Mouse (Mus musculus): ENCODE results near the gene Zgpat. TPM values are rescaled to one million over a fixed set of nuclear protein-coding genes. Genes with fewer than 3 reads are reported as not detected.

The Zgpat gene
- polyA plus RNA-seq, 1 experiment: 30.8 TPM

DNA sequence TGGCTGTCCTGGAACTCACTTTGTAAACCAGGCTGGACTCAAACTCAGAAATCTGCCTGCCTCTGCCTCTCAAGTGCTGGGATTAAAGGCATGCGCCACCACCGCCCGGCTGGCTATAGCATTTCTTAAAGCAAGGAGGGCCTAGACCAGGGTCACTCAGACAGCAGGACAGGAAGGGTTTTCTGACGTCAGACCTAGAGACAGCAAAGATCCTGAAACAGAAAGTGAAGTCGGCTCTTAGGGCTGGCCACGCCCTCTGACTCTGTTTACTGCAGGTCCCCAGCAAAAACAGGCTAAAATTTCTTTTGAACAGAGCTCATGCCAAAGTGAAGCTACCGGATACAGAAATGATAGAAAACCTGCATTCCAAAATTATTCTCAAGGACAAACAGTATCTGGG lies 44.9 kb downstream of the Zgpat start:
- Histone ChIP-seq H3K4me3 (replicated peaks; ENCODE audit: control insufficient read depth, low read depth, low read length) (no peak overlapping the region), H3K27ac (ENCODE audit: control insufficient read depth, insufficient read depth, low read depth, low read length, poor library complexity) (no peak overlapping the region), H3K4me1 (ENCODE audit: control insufficient read depth, insufficient read depth, low read length) (no peaks in the 10 kb centered on the region)
- TF ChIP-seq POLR2A (IDR thresholded peaks at IDR 0.05; ENCODE audit: borderline replicate concordance, control insufficient read depth, low read depth, low read length) (no peak), CTCF (IDR thresholded peaks at IDR 0.05; ENCODE audit: control insufficient read depth, insufficient read depth, low read length) (no peak)
- WGBS: 73% methylated on average over 7 of the region's 7 CpGs

DNA sequence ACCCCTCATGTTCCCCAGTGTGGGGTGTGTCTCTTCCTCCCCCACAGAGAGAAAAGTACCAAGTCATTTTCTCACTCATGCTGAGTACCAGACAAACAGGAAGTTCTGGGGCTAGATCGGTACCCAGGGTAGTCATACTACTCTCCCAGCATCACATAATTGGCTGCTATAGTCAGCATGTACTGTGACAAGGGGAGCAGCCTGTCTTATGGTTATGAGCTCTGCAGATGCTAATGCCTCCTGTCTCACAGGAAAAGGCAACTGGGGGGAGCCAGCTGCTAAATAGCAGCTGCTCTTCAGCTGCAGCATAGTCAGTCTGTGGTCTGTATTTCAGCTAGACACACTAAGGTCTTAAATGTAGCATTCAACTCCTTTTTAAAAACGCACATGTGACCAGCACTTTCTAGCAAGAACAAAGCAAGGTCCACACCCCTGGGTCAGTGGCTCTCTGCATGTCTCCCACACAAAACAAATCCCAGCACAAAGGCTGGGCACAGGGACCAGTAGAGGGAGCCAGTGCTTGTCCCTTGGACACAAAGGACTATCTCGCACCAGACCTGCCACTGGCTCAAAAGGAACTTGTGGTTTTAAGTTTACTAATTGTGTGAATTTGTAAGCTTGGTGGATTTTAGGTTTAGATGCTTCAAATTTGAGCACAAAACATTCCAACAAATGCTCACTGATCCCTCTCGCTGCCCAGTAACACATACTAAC lies 46.2 kb downstream of the Zgpat start:
- no peaks in the 10 kb centered on the region for H3K4me1 ChIP-seq (ENCODE audit: control insufficient read depth, insufficient read depth, low read length)
- H3K27ac ChIP-seq (ENCODE audit: control insufficient read depth, insufficient read depth, low read depth, low read length, poor library complexity): no peak overlapping the region
- peak; percentile 81 for TF ChIP-seq CTCF (IDR thresholded peaks at IDR 0.05; ENCODE audit: control insufficient read depth, insufficient read depth, low read length)
- no peak for TF ChIP-seq POLR2A (IDR thresholded peaks at IDR 0.05; ENCODE audit: borderline replicate concordance, control insufficient read depth, low read depth, low read length)
- 11% methylated on average over 4 of the region's 4 CpGs for WGBS
- no peak overlapping the region for H3K4me3 ChIP-seq (replicated peaks; ENCODE audit: control insufficient read depth, low read depth, low read length)

DNA sequence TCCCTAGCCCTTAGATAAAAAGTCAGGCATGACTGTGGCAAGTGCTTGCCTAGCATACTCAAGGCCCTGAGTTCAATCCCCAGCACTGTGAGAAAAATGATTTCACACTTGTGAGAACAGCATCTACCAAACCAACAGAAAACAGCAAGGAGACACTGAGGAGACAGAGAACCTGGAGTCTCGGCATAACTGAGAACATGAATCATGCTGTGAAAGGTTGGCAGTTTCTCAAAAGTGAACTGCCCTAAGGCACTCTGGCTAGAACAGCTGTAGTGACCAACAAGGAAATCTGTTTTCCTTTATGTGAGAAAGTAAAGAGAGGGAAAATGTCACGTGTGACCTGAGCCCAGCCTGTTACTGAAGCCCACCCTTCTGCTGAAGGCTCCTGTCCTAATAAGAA lies 48.4 kb downstream of the Zgpat start:
- no peak overlapping the region for H3K27ac ChIP-seq (ENCODE audit: control insufficient read depth, insufficient read depth, low read depth, low read length, poor library complexity)
- no peaks in the 10 kb centered on the region for H3K4me1 ChIP-seq (ENCODE audit: control insufficient read depth, insufficient read depth, low read length)
- H3K4me3 ChIP-seq (replicated peaks; ENCODE audit: control insufficient read depth, low read depth, low read length): no peak overlapping the region
- no peak for TF ChIP-seq POLR2A (IDR thresholded peaks at IDR 0.05; ENCODE audit: borderline replicate concordance, control insufficient read depth, low read depth, low read length)
- TF ChIP-seq CTCF (IDR thresholded peaks at IDR 0.05; ENCODE audit: control insufficient read depth, insufficient read depth, low read length): no peak
- WGBS: 63% methylated on average over 2 of the region's 2 CpGs

DNA sequence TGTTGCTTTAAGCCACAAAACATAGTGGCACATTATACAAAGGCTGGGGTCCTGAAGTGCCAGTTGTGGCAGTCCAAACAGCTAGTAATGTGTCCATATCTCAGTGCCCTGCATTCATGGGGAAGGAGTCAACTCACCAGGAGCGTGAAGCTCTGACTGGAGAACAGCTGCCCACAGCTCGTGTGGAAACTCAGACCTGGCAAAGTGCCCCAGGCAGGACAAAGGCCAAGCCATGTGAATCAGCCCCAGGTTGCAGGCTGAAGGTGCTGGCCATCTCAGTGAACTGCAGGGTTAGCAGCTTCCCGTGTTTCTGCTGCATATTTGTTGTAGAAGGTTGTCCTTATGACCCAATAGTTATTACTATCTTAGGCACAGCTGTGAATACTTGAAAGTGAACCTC lies 51.2 kb downstream of the Zgpat start:
- Histone ChIP-seq H3K27ac (ENCODE audit: control insufficient read depth, insufficient read depth, low read depth, low read length, poor library complexity) (no peak overlapping the region), H3K4me1 (ENCODE audit: control insufficient read depth, insufficient read depth, low read length) (peaks cover 1% of the 10 kb centered on the region; the same call in 1 of the 2 replicates), H3K4me3 (replicated peaks; ENCODE audit: control insufficient read depth, low read depth, low read length) (no peak overlapping the region)
- TF ChIP-seq CTCF (IDR thresholded peaks at IDR 0.05; ENCODE audit: control insufficient read depth, insufficient read depth, low read length): no peak
- no peak for TF ChIP-seq POLR2A (IDR thresholded peaks at IDR 0.05; ENCODE audit: borderline replicate concordance, control insufficient read depth, low read depth, low read length)
- 33% methylated on average over 3 of the region's 3 CpGs for WGBS

DNA sequence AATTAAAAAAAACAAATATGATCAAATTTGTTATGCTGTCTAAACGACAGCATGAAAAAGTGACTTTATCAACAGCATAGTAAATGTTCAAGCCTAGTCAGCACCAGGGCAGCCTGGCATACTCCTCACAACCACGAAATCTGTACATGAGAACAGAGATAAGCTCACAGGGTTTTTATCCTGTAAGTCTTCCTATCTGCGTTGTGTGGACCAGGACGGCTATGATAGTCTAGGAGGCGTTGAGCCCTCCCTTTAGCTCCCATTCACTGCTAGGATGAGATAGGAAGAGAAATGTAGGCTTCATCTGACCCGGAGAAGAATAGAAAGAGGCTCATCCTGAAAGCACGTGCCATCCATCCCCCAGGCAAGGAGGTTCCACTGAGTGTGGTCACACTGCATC lies 54.6 kb downstream of the Zgpat start:
- Histone ChIP-seq H3K27ac (ENCODE audit: control insufficient read depth, insufficient read depth, low read depth, low read length, poor library complexity) (no peak overlapping the region), H3K4me3 (replicated peaks; ENCODE audit: control insufficient read depth, low read depth, low read length) (no peak overlapping the region), H3K4me1 (ENCODE audit: control insufficient read depth, insufficient read depth, low read length) (peaks cover 1% of the 10 kb centered on the region; the same call in 1 of the 2 replicates)

DNA sequence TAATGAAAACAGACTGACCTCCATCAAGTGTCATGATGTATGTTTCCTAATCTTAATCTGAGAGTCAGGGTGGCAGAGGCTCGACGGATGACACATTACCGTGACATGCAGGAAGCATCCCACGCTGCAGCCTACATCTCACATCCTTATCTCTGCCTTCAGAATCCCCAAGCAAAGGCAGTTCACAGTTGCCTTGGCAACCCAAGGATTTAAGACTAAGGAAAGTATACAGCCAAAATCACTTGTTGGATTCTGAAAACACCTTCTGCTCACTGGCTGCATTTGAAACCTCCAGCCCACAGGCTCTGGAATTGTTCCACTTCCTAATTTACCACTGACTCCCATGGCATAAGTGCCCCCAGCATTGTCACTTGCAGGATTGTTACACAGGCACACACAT lies 55.7 kb downstream of the Zgpat start:
- WGBS: 57% methylated on average over 4 of the region's 4 CpGs
- H3K4me3 ChIP-seq (replicated peaks; ENCODE audit: control insufficient read depth, low read depth, low read length): no peak overlapping the region
- TF ChIP-seq CTCF (IDR thresholded peaks at IDR 0.05; ENCODE audit: control insufficient read depth, insufficient read depth, low read length) (no peak), POLR2A (IDR thresholded peaks at IDR 0.05; ENCODE audit: borderline replicate concordance, control insufficient read depth, low read depth, low read length) (no peak)
- H3K4me1 ChIP-seq (ENCODE audit: control insufficient read depth, insufficient read depth, low read length): peaks cover 1% of the 10 kb centered on the region; the same call in 1 of the 2 replicates
- H3K27ac ChIP-seq (ENCODE audit: control insufficient read depth, insufficient read depth, low read depth, low read length, poor library complexity): no peak overlapping the region

More for the DNA sequence above, 54.6 kb downstream of the Zgpat start:
- 53% methylated on average over 7 of the region's 7 CpGs for WGBS
- no peak for TF ChIP-seq CTCF (IDR thresholded peaks at IDR 0.05; ENCODE audit: control insufficient read depth, insufficient read depth, low read length)
- TF ChIP-seq POLR2A (IDR thresholded peaks at IDR 0.05; ENCODE audit: borderline replicate concordance, control insufficient read depth, low read depth, low read length): no peak

DNA sequence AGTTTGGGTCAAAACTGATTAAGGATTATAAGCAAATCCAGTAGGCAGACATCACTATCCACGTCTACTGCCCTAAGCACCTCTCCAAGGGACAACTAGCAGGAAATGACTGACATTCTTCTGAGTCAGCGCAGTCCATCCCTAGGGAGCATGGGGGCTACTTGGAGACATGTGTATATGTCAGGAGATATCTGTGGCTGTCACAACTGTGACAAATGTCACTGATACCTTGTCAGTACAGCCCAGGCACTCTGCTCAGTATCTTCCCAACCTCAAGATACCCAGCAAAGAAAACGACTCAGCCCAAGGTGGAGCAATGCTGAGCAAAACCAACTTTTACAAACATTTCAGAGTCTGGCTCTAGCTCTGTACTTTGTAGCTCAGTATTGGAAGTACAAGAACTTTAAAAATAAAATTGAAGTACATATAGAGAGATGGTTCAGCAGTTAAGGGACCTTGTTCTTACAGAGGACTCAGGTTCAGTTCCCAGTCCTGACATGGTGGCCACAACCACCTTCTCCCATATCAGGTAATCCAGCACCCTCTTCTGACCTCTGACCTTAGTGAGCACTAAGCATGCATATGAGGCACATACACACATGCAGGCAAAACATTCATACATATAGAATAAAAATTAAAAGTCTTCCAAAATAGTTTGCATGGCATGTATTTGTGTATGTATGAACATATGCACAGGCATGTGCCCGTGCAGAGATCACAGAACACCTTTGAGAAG lies 56.3 kb downstream of the Zgpat start:
- no peak overlapping the region for H3K4me3 ChIP-seq (replicated peaks; ENCODE audit: control insufficient read depth, low read depth, low read length)
- peaks cover 1% of the 10 kb centered on the region; the same call in 1 of the 2 replicates for H3K4me1 ChIP-seq (ENCODE audit: control insufficient read depth, insufficient read depth, low read length)
- 59% methylated on average over 4 of the region's 4 CpGs for WGBS
- no peak overlapping the region for H3K27ac ChIP-seq (ENCODE audit: control insufficient read depth, insufficient read depth, low read depth, low read length, poor library complexity)
- TF ChIP-seq CTCF (IDR thresholded peaks at IDR 0.05; ENCODE audit: control insufficient read depth, insufficient read depth, low read length): no peak
- no peak for TF ChIP-seq POLR2A (IDR thresholded peaks at IDR 0.05; ENCODE audit: borderline replicate concordance, control insufficient read depth, low read depth, low read length)

DNA sequence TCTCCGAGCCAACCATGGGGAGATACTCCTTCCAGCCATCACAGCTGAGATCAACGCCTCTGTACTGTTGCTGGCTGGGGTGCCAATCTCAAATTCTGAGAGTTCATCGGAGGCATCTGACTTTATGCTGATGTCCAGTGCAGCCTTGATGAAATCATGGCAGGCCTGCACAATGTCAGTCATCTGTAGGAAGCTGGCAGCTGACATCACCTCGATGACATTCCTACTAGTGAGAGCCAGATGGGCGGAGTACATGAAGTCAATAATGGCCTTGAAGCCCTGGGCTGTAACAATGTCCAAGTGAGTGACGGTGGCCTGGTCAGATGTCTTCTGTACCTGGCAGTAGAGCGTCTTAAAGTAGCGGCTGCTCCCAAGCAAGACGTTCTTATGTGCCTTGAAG lies 59.1 kb downstream of the Zgpat start:
- Histone ChIP-seq H3K4me3 (replicated peaks; ENCODE audit: control insufficient read depth, low read depth, low read length) (no peak overlapping the region), H3K4me1 (ENCODE audit: control insufficient read depth, insufficient read depth, low read length) (peaks cover 1% of the 10 kb centered on the region; the same call in 1 of the 2 replicates), H3K27ac (ENCODE audit: control insufficient read depth, insufficient read depth, low read depth, low read length, poor library complexity) (no peak overlapping the region)
- no peak for TF ChIP-seq POLR2A (IDR thresholded peaks at IDR 0.05; ENCODE audit: borderline replicate concordance, control insufficient read depth, low read depth, low read length)
- no peak for TF ChIP-seq CTCF (IDR thresholded peaks at IDR 0.05; ENCODE audit: control insufficient read depth, insufficient read depth, low read length)
- WGBS: 88% methylated on average over 9 of the region's 9 CpGs

Other genes with a start within 250 kb of the Zgpat start
- not detected in 2 replicates for gene Kcnq2, start 229.6 kb upstream of the Zgpat start, polyA plus RNA-seq (2011; ENCODE audit: insufficient read depth, insufficient read length, low replicate concordance, missing spikeins)
- gene Eef1a2, start 207.9 kb upstream of the Zgpat start, polyA plus RNA-seq (2011; ENCODE audit: insufficient read depth, insufficient read length, low replicate concordance, missing spikeins): 0.47 and 0.97 TPM in 2 replicates
- gene Ppdpf, start 177.7 kb upstream of the Zgpat start, polyA plus RNA-seq (2011; ENCODE audit: insufficient read depth, insufficient read length, low replicate concordance, missing spikeins): 43.8 and 59.8 TPM in 2 replicates
- not detected in 2 replicates for gene Ptk6, start 162.1 kb upstream of the Zgpat start, polyA plus RNA-seq (2011; ENCODE audit: insufficient read depth, insufficient read length, low replicate concordance, missing spikeins)
- gene Srms, start 151.7 kb upstream of the Zgpat start, polyA plus RNA-seq (2011; ENCODE audit: insufficient read depth, insufficient read length, low replicate concordance, missing spikeins): not detected in 2 replicates
- not detected in 2 replicates for gene Fndc11, start 144.9 kb upstream of the Zgpat start, polyA plus RNA-seq (2011; ENCODE audit: insufficient read depth, insufficient read length, low replicate concordance, missing spikeins)
- gene Helz2, start 122.9 kb upstream of the Zgpat start, polyA plus RNA-seq (2011; ENCODE audit: insufficient read depth, insufficient read length, low replicate concordance, missing spikeins): 11.2 and 29.3 TPM in 2 replicates
- gene Gmeb2, start 76.9 kb upstream of the Zgpat start, polyA plus RNA-seq (2011; ENCODE audit: insufficient read depth, insufficient read length, low replicate concordance, missing spikeins): 18.5 and 28.7 TPM in 2 replicates
- gene Stmn3, start 50.4 kb upstream of the Zgpat start, polyA plus RNA-seq (2011; ENCODE audit: insufficient read depth, insufficient read length, low replicate concordance, missing spikeins): 2.7 TPM in 1 of 2 replicates, not detected in the other
- 44.7 and 86.6 TPM in 2 replicates for gene Rtel1, start 45.2 kb upstream of the Zgpat start, polyA plus RNA-seq (2011; ENCODE audit: insufficient read depth, insufficient read length, low replicate concordance, missing spikeins)
- gene Arfrp1, start 476 bp downstream of the Zgpat start, polyA plus RNA-seq (2011; ENCODE audit: insufficient read depth, insufficient read length, low replicate concordance, missing spikeins): 25.1 and 48.4 TPM in 2 replicates
- gene Lime1, start 15.2 kb downstream of the Zgpat start, polyA plus RNA-seq (2011; ENCODE audit: insufficient read depth, insufficient read length, low replicate concordance, missing spikeins): 37.9 and 47.7 TPM in 2 replicates
- gene Zbtb46, start 94.5 kb downstream of the Zgpat start, polyA plus RNA-seq (2011; ENCODE audit: insufficient read depth, insufficient read length, low replicate concordance, missing spikeins): 5.2 and 9.7 TPM in 2 replicates
- not detected in 2 replicates for gene Abhd16b, start 128.3 kb downstream of the Zgpat start, polyA plus RNA-seq (2011; ENCODE audit: insufficient read depth, insufficient read length, low replicate concordance, missing spikeins)
- 27.0 and 32.9 TPM in 2 replicates for gene Tpd52l2, start 132.2 kb downstream of the Zgpat start, polyA plus RNA-seq (2011; ENCODE audit: insufficient read depth, insufficient read length, low replicate concordance, missing spikeins)
- 24.4 and 43.8 TPM in 2 replicates for gene Dnajc5, start 155.6 kb downstream of the Zgpat start, polyA plus RNA-seq (2011; ENCODE audit: insufficient read depth, insufficient read length, low replicate concordance, missing spikeins)
- 36.5 and 129 TPM in 2 replicates for gene Uckl1, start 220.0 kb downstream of the Zgpat start, polyA plus RNA-seq (2011; ENCODE audit: insufficient read depth, insufficient read length, low replicate concordance, missing spikeins)
- gene Prpf6, start 226.9 kb downstream of the Zgpat start, polyA plus RNA-seq (2011; ENCODE audit: insufficient read depth, insufficient read length, low replicate concordance, missing spikeins): 15.7 and 27.7 TPM in 2 replicates
- 12.6 and 31.9 TPM in 2 replicates for gene Zfp512b, start 227.9 kb downstream of the Zgpat start, polyA plus RNA-seq (2011; ENCODE audit: insufficient read depth, insufficient read length, low replicate concordance, missing spikeins)
- 0.75 and 6.5 TPM in 2 replicates for gene Samd10, start 234.3 kb downstream of the Zgpat start, polyA plus RNA-seq (2011; ENCODE audit: insufficient read depth, insufficient read length, low replicate concordance, missing spikeins)

All from bone marrow, adult 2 months (tissue).